Mouse (Mus musculus) forebrain, embryonic 15.5 days (tissue): ENCODE data around the gene Phactr2. TPM values are rescaled to one million over a fixed set of nuclear protein-coding genes. Genes with fewer than 3 reads are reported as not detected.
"Not testable (repeated sequence)": the region's sequence is repeated elsewhere in the genome, so short reads cannot be mapped to it uniquely, and the experiment has no call there.

Source experiments
- ATAC-seq: fragments of 200-750 bp; cut with Nextera tagmentation; replicated peaks from 2 replicates; pipeline ENCODE4 v1.8.0; 2017; ENCODE audit warnings: mild to moderate bottlenecking, moderate TSS enrichment, moderate library complexity
- H3K27ac ChIP-seq: fragments of 300-500 bp; sonication (generic); replicated peaks from 2 replicates; pipeline ENCODE4 v1.5.1; 2015; ENCODE audit warnings: mild to moderate bottlenecking, inconsistent platforms
- H3K27me3 ChIP-seq: fragments of 300-500 bp; sonication (generic); 2 replicates; pipeline ENCODE4 v1.6.1; 2015; ENCODE audit warnings: inconsistent platforms
- H3K36me3 ChIP-seq: fragments of 300-500 bp; sonication (generic); 2 replicates; pipeline ENCODE4 v1.6.1; 2015; ENCODE audit warnings: mild to moderate bottlenecking, inconsistent platforms
- H3K4me1 ChIP-seq: fragments of 300-500 bp; sonication (generic); 2 replicates; pipeline ENCODE4 v1.6.1; 2015; ENCODE audit warnings: inconsistent platforms
- H3K4me2 ChIP-seq: fragments of 300-500 bp; sonication (generic); replicated peaks from 2 replicates; pipeline ENCODE4 v1.6.1; 2015; ENCODE audit warnings: mild to moderate bottlenecking, inconsistent platforms
- H3K4me3 ChIP-seq: fragments of 300-500 bp; sonication (generic); 2 replicates; pipeline ENCODE4 v1.5.1; 2015; ENCODE audit warnings: mild to moderate bottlenecking, inconsistent platforms
- H3K9ac ChIP-seq: fragments of 300-500 bp; sonication (generic); replicated peaks from 2 replicates; pipeline ENCODE4 v1.6.1; 2015; ENCODE audit warnings: mild to moderate bottlenecking, inconsistent platforms
- H3K9me3 ChIP-seq: fragments of 300-500 bp; sonication (generic); 2 replicates; pipeline ENCODE4 v1.6.1; 2016; ENCODE audit warnings: inconsistent platforms
- WGBS: fragments of 180-500 bp; shearing (Covaris S2); methylation state at CpG from one replicate; pipeline ENCODE4 v1.1.7; 2015; ENCODE audit warnings: mixed read lengths; 5-methylcytosine and 5-hydroxymethylcytosine counted together
- polyA plus RNA-seq: library from polyadenylated mRNA; unstranded; fragments of >200 nt; fragmentation: Nextera tagmentation; extraction: Ambion mirVana; gene quantifications from 2 replicates; pipeline ENCODE4 v1.2.1, GENCODE M21; 2015

Phactr2 gene
- polyA plus RNA-seq = 8.4 TPM in 2 replicates

DNA sequence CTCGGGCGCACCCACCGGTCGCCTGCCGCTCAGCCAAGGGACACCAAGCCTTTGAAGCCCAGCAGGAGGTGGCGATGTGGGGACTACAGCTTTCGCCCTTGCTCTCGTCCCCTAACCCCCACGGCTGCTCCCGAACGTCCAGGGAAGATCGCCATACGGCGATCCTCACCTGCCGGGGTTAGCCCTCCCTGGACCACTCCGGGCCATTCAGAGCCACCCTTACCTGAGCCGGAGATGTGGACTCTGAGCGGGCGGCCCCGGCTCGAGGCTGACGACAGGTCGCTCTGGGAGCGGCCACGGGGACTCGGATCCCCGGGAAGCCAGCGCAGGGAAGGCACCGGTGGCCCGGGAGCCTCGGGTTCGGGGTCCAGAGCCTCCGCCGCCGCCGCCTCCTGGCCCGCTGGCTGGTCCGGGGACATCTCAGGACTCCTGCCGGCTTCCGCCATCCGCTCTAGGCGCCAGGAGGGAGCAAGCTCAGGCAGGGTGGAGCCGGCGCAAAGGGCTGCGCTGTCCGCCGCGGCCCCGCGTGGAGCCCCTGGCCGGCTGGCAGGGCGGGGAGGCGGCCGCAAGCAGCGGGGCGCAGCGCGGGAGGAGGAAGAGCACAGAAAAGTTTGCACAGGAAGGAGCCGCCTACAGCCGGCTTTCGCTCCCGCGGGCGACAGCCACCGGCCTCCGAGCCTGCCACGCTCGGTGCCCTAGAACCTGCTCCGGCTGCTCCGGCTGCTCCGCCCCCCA lies at the start of gene Phactr2:
Gene Phactr2 (minus strand): TSS at position 580 of the 735 bp plus-strand sequence.
- WGBS = under 1% methylated on average over 64 of the region's 71 CpGs
- H3K27me3 ChIP-seq = 0 out of 2 replicates have a peak, but pooled peaks cover 11% of the 10 kb centered on the region
- H3K36me3 ChIP-seq = no peaks in the 10 kb centered on the region
- H3K4me3 ChIP-seq = peak within 1 kb of the TSS; percentile 57
- ATAC-seq = peak; percentile 85
- H3K27ac ChIP-seq = no peak within 1 kb of the TSS
- peaks cover 12% of the 10 kb centered on the region for H3K4me1 ChIP-seq
- peak within 1 kb of the TSS; percentile 48 for H3K9ac ChIP-seq
- no peaks in the 10 kb centered on the region for H3K9me3 ChIP-seq
- peak within 1 kb of the TSS; percentile 100 for H3K4me2 ChIP-seq

DNA sequence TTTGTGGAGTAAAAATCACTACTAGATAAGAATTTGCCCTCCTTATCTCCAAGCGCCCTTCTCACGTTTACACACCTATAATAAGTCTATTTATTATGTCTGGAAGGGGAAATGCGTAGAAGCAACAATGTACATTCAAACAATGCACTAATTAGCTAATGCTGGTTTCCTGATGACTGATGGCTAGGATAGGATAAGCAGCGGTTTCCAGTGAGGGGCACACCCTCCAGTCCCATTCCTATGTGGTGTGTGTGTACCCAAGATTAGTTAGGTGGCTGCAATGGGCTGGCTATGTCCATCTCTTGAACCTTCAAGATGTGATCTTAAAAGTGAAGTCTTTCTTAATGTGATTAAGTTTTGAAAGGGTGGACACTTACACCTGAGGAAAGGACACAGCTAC lies 47.6 kb upstream of the Phactr2 start:
- Histone ChIP-seq H3K4me3 (no peak overlapping the region), H3K4me2 (no peak overlapping the region), H3K9ac (no peak overlapping the region), H3K4me1 (no peaks in the 10 kb centered on the region), H3K27ac (no peak overlapping the region), H3K9me3 (no peaks in the 10 kb centered on the region), H3K27me3 (no peaks in the 10 kb centered on the region), H3K36me3 (peaks cover 5% of the 10 kb centered on the region; the same call in 1 of the 2 replicates)
- 85% methylated on average over 4 of the region's 4 CpGs for WGBS
- no peak for ATAC-seq

DNA sequence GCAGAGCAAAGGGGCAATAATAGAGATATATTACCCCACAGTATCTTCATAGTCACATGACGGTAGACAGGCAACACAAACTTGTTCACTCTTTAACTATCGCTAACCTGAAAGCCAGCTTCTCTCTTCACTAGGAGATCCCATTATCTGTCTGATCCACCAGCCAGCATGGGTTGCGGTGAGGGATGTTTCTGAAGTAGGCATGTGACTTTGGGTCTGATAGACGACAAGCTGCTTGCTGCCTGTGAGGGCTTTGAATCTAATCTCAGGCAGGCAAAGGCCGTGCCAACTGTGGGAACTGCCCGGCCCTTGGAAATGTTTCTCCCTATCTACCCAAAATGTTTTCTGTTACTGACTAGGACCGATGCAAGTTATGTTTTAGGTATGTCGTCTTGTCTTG lies 28.2 kb upstream of the Phactr2 start:
- H3K4me2 ChIP-seq = no peak overlapping the region
- no peak for ATAC-seq
- H3K9ac ChIP-seq = no peak overlapping the region
- H3K36me3 ChIP-seq = no peaks in the 10 kb centered on the region
- H3K4me3 ChIP-seq = no peak overlapping the region
- no peaks in the 10 kb centered on the region for H3K9me3 ChIP-seq
- WGBS = 89% methylated on average over 8 of the region's 8 CpGs
- no peak overlapping the region for H3K27ac ChIP-seq
- H3K4me1 ChIP-seq = peaks cover 8% of the 10 kb centered on the region
- no peaks in the 10 kb centered on the region for H3K27me3 ChIP-seq

DNA sequence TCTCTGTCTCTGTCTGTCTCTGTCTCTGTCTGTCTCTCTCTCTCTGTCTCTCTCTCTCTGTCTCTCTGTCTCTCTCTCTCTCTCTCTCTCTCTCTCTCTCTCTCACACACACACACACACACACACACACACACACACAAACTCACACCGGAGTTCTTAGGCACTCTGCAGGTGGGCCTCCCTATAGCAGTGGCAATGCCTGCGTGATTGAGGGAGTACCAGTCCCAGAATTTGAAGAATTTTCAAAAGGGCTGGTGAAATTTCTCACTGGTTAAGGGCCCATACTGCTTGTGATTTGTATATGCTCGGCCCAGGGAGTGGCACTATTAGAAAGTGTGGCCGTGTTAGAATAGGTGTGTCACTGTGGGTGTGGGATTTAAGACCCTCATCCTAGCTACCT lies 27.3 kb upstream of the Phactr2 start:
- H3K27ac ChIP-seq, H3K27me3 ChIP-seq, H3K36me3 ChIP-seq, H3K4me1 ChIP-seq, H3K9me3 ChIP-seq: not testable (repeated sequence)
- 60% methylated on average over 4 of the region's 4 CpGs for WGBS
- H3K4me3 ChIP-seq = peak overlapping the region; percentile 57
- H3K9ac ChIP-seq = peak overlapping the region; percentile 58
- peak overlapping the region; percentile 85 for H3K4me2 ChIP-seq
- 0 out of 2 replicates have a peak, but pooled peaks have one; percentile 38 for ATAC-seq

DNA sequence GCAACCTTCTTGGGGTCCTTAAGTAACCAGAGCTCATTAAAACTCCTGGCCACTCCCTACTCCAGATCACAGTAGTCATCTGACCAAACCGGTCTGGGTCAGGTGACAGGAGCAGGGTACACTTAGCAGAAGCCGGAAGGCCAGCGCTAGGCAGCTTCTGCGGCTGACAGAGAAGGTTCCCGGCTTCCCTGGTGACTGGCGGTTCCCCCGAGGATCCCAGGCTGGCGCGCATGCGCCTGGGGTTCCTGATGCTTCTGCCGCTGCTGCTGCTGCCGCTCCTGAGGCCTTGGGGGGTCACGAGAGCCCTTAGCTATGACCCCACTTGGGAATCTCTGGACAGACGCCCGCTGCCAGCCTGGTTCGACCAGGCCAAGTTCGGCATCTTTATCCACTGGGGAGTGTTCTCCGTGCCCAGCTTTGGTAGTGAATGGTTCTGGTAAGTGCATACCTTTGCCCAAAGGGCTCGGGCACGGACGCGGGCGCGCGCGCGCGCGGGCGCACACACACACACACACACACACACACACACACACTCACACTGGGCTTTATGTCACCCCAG lies 26.8 kb upstream of the Phactr2 start:
- Histone ChIP-seq H3K9me3 (no peaks in the 10 kb centered on the region), H3K27me3 (no peaks in the 10 kb centered on the region), H3K27ac (no peak overlapping the region), H3K4me2 (peak overlapping the region; percentile 85), H3K4me3 (peak overlapping the region; percentile 57), H3K4me1 (peaks cover 8% of the 10 kb centered on the region), H3K9ac (peak overlapping the region; percentile 58), H3K36me3 (no peaks in the 10 kb centered on the region)
- under 1% methylated on average over 30 of the region's 30 CpGs for WGBS
- peak; percentile 91 for ATAC-seq

DNA sequence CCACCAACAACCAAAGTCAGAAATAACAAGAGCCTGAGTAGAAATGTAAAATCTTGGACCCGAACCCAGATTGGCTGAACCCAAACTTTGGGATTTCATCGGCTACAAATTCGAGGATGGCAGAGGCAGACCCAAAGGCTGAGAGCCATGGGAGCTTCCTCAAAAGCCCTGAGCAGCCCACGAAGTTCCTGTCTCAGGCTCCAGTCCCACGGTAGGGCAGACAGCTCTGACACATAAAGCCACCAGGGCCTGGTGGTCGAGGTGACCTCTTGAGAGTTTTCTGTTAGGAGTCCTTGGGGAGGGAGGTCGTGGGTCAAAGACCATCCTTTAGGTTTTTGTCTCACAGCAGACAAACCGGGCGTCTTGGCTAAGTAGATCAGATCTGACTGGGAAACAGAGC lies 26.3 kb upstream of the Phactr2 start:
- Histone ChIP-seq H3K9me3 (no peaks in the 10 kb centered on the region), H3K4me2 (peak overlapping the region; percentile 85), H3K36me3 (no peaks in the 10 kb centered on the region), H3K4me3 (peak overlapping the region; percentile 57), H3K9ac (peak overlapping the region; percentile 58), H3K4me1 (peaks cover 8% of the 10 kb centered on the region), H3K27ac (no peak overlapping the region), H3K27me3 (no peaks in the 10 kb centered on the region)
- WGBS = 52% methylated on average over 9 of the region's 9 CpGs
- 0 out of 2 replicates have a peak, but pooled peaks have one; percentile 7 for ATAC-seq

DNA sequence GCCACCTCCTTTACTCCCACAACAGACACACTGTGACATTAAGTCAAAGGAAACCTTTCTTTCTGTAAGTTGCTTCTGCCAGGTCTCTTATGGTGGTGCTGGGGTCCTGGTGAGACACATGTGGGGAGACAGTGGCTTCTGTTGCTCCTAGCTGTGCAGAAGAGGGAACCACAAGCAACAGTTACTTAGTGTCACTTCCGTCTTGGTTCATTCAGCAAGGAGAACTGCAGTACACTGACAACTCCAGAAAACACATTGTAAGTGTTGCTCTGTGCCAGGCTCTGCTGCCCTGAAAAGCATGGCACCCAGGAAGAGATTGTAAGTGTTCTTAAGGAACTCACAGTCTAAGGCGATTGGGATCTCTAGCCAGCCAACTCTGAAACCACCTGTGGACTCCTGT lies 25.1 kb upstream of the Phactr2 start, which contains the start of gene Fuca2:
Gene Fuca2 (plus strand): TSS at position 210 of the 400 bp plus-strand sequence.
- Histone ChIP-seq H3K27ac (no peak within 1 kb of the TSS), H3K4me3 (no peak within 1 kb of the TSS), H3K9ac (no peak within 1 kb of the TSS), H3K27me3 (no peaks in the 10 kb centered on the region), H3K4me2 (no peak within 1 kb of the TSS), H3K4me1 (peaks cover 8% of the 10 kb centered on the region), H3K9me3 (no peaks in the 10 kb centered on the region), H3K36me3 (no peaks in the 10 kb centered on the region)
- ATAC-seq = no peak
- 85% methylated on average over 2 of the region's 2 CpGs for WGBS

DNA sequence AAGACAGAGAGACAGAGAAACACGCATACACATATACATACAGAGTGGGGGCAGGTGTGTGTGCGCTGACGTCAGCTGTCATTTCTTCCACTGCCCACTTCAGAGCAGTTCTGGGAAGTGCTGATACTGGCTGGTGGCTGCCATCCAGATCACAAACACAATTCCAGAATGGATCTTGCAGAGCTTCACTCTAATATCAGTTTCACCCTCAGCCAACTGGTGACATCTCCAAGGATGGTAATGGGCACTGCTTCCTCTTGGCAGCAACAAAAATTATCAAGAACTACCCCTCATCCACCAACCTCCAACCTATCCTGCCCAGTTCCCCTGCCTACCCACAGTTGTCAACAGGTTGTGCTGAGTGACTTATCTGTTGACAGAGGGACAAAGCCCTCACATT lies 22.1 kb upstream of the Phactr2 start:
- WGBS = 85% methylated on average over 3 of the region's 3 CpGs
- Histone ChIP-seq H3K36me3 (no peaks in the 10 kb centered on the region), H3K9ac (no peak overlapping the region), H3K4me2 (no peak overlapping the region), H3K4me1 (peaks cover 5% of the 10 kb centered on the region), H3K27ac (no peak overlapping the region), H3K27me3 (no peaks in the 10 kb centered on the region), H3K9me3 (no peaks in the 10 kb centered on the region), H3K4me3 (no peak overlapping the region)
- no peak for ATAC-seq

DNA sequence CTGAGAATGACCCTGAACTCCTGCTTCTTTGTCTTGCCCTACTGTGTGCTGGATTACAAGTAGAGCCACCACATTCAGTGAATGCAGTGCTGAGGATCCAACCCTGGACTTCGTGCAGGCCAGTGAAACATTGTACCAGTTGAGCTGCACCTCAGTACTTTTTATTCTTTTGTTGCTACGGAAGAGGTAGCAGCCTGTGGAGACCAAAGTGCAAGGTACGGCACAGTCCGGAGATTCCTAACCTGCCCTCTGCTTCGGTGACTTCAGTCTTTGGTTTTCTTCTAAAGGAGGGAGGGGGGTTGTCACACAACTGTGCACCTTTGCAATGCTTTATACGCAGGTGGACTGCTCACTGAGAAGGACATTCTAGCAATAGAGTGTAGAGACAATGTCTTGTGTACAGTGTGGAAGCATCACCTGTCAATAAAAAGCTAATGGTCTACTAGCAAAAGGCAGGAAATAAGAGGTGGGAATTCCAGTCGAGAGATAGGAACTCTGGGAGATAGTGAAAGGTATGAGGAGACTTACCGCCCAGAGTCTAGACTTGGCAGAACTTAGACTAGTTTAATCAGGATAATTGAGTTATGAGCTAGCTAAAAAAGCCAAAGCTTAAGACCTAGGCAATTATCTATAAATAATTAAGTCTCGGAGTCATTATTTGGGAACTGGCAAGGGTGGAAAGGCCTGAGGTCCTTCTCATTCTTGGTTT lies 19.9 kb upstream of the Phactr2 start:
- ATAC-seq = no peak
- no peak overlapping the region for H3K4me3 ChIP-seq
- H3K27me3 ChIP-seq = no peaks in the 10 kb centered on the region
- 90% methylated on average over 9 of the region's 9 CpGs for WGBS
- no peak overlapping the region for H3K27ac ChIP-seq
- H3K36me3 ChIP-seq = no peaks in the 10 kb centered on the region
- no peak overlapping the region for H3K4me2 ChIP-seq
- H3K9me3 ChIP-seq = no peaks in the 10 kb centered on the region
- no peaks in the 10 kb centered on the region for H3K4me1 ChIP-seq
- no peak overlapping the region for H3K9ac ChIP-seq

DNA sequence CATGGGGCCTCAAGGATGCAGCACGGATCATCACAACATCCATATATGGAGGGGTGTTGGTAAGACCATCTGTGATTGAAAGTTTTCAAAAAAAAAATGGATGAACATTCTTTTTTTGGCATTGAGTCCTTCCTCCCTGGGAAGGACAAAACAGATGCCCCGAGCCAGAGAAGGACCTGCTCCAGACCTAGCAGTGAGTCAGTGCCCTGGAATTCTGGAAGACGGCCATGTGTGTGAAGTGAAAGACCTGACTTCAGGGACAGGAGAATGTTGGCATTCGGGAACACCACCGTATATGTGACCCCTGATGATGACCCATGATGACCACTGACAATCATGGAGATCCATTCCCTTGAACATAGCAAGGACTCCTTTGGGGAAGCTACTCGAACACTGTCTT lies 15.5 kb upstream of the Phactr2 start:
- Histone ChIP-seq H3K27ac (no peak overlapping the region), H3K36me3 (no peaks in the 10 kb centered on the region), H3K4me2 (no peak overlapping the region), H3K27me3 (no peaks in the 10 kb centered on the region), H3K9ac (no peak overlapping the region), H3K4me1 (no peaks in the 10 kb centered on the region), H3K4me3 (no peak overlapping the region), H3K9me3 (no peaks in the 10 kb centered on the region)
- ATAC-seq = no peak
- WGBS = 85% methylated on average over 6 of the region's 6 CpGs

DNA sequence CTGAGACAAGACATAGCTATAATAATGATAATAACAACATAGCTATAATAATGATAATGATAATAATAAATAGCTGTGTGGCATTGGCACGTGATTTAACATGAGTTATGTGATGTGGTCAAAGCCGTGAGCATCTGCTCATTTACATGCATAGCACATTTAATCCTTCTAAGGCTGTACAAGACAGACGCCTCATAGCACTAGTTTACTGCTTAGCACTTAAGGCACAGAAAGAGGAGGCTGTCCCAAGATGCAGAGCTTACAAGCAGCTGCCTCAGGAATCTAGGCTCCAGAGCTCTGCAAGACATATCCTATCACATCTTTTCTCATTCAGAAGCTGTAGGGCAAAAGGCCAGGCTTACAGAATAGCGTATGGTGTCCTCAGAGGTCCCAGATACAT lies 11.7 kb upstream of the Phactr2 start:
- Histone ChIP-seq H3K9me3 (no peaks in the 10 kb centered on the region), H3K27ac (no peak overlapping the region), H3K9ac (no peak overlapping the region), H3K4me2 (no peak overlapping the region), H3K27me3 (no peaks in the 10 kb centered on the region), H3K4me1 (no peaks in the 10 kb centered on the region), H3K36me3 (no peaks in the 10 kb centered on the region), H3K4me3 (no peak overlapping the region)
- WGBS = 61% methylated on average over 4 of the region's 4 CpGs
- peak; percentile 68 for ATAC-seq

DNA sequence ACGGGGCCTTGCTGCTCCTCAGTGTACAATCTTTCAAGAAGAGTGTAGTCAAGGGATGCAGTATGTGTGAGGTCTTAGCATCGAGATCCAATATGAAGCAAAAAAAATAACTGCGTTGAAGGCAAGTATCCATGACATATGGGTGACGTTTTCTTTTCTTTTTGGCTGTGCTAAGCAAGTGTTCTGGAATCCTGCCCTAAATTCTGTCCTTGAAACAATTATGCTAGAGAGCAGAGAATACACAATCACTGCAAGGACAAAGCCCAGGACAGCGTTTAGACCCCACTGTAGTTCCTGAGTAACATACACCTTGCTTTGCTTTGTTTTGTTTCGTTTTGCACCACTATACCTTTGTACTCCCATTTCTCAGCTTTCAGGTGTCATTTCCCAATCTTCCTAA lies 5.1 kb upstream of the Phactr2 start:
- Histone ChIP-seq H3K9me3 (no peaks in the 10 kb centered on the region), H3K27me3 (0 out of 2 replicates have a peak, but pooled peaks cover 5% of the 10 kb centered on the region), H3K36me3 (no peaks in the 10 kb centered on the region), H3K4me1 (peaks cover 5% of the 10 kb centered on the region), H3K9ac (no peak overlapping the region), H3K4me2 (no peak overlapping the region), H3K27ac (no peak overlapping the region), H3K4me3 (no peak overlapping the region)
- ATAC-seq = no peak
- whole genome bisulfite sequencing = 84% methylated on average over 6 of the region's 6 CpGs
